Mouse (Mus musculus) spleen, embryonic (tissue): ENCODE measurements around the gene Hoxa1.

Experiments used
- CTCF ChIA-PET: fragments of 350-600 bp; sonication (Branson Sonifier 250); formaldehyde crosslinking; loops from one replicate; lab custom pipeline; 2022; lab: Charles Lee

Hoxa1 gene

DNA sequence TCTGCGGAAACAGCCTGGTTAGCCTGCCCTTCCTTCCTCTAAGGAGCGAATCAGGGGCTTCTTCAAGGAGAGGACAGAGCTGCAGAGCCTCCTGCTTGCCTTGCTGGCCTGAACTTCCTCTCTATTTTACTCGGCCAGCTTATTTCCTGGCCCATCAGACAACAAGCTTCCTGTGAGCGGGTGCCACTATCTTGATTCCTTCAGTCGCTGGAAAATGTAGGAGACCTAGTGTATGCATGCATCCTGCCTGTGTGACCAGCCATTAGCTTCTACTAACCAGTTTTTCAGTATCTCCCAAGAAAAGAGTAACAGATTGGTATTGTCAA is 12.7 kb upstream of the Hoxa1 start:
- CTCF ChIA-PET, result no interaction called here

GRCm38 (mm10) chr6:52170166-52170897 is 12.2 kb upstream of the Hoxa1 start:
- CTCF ChIA-PET, result no interaction called here

DNA sequence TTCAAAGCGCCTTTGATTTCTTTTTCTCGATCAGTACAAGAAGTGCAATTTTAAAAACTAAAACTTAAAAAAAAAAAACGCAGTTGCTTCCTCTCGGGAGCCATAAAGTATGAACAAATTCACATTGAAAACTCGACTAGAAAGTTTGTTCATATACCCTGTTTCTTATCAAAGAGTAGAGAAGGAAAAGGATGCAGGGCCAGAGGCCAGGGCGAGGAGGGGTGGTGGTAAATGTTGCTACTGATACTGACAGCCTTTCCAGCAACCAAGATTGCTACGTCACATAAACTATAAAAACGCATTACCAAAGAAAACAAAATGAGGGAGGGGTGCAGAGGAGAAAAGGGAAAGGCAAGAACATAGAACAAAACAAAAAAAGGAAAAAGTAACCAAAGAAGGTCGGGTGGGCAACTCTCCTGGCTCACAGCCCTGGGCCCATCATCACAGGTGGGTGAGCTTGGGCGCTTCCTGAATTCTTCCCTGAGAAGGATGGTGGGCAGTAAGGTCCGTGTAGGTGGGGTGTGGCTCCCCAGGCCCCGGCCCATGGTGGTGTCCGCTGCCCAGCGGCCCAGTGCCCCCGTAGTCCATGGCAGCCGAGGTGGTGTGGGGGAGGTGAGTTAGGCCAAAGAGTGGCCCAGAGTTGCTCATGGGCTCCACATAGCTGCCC is 11.5 kb upstream of the Hoxa1 start:
- CTCF ChIA-PET, result no interaction called here

- CTCF ChIA-PET, result interaction anchor here (0.6 kb wide), 1 partner anchor 297 kb away, joined by 13 read pairs; no protein-coding TSS in a partner anchor
Observed at GRCm38 (mm10) chr6:52168191-52169055, 10.3 kb upstream of the Hoxa1 start.

DNA sequence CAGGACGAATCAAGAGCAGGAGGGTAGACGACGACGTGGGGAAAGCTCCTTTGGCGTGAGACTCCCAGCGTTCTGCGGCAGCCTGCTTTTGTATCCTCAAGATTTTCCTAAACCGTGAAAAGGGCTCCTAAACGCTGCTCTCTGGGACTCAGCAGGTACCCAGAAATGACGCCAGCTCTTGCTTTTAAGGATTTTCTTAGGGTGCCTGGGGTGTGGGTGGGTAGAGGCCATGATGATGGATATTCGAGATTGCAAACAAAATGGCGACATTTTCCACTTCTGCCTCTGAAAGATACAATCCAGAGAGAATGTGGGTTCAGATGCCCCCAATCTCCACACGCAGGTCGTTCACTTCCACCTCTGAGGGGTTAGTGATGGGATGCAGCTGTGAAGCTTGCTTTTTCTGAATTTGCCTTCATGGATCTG is 9.6 kb upstream of the Hoxa1 start:
- CTCF ChIA-PET, result interaction anchor here (0.6 kb wide), 1 partner anchor 296 kb away, joined by 13 read pairs; no protein-coding TSS in a partner anchor

GRCm38 (mm10) chr6:52167176-52167575 is 9.1 kb upstream of the Hoxa1 start:
- CTCF ChIA-PET, result no interaction called here

DNA sequence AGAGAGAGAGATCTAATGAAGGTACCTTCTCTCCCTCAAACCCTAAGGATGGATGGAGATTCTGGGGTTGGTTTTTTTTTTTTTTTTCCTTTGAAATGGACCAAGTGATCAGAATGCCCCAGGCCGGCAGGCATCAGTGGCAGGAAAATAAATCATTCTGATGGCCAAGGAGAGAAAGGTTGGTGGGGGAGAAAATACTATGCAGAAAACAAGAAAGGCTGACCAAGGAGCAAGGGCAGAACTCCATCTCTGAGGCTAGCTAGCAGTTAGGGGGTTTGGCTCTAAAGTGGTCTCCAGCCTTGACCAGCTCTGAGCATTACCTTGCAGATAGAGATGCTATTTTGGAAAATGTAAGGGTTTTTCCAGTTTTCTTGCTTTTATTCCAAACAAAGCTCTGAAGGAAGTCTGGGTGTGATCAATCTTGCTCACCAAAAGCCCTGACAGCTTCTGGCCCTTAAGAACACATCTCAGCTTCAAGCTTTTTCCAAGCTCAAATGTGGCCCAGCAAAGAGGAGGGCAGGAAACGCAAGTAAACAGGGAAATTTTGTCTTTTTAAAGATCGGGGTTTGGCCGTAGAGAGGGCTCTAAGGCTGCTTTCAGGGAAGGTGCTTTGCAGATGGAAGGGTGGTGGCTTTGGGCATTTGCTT is 8.4 kb upstream of the Hoxa1 start:
- CTCF ChIA-PET, result no interaction called here

DNA sequence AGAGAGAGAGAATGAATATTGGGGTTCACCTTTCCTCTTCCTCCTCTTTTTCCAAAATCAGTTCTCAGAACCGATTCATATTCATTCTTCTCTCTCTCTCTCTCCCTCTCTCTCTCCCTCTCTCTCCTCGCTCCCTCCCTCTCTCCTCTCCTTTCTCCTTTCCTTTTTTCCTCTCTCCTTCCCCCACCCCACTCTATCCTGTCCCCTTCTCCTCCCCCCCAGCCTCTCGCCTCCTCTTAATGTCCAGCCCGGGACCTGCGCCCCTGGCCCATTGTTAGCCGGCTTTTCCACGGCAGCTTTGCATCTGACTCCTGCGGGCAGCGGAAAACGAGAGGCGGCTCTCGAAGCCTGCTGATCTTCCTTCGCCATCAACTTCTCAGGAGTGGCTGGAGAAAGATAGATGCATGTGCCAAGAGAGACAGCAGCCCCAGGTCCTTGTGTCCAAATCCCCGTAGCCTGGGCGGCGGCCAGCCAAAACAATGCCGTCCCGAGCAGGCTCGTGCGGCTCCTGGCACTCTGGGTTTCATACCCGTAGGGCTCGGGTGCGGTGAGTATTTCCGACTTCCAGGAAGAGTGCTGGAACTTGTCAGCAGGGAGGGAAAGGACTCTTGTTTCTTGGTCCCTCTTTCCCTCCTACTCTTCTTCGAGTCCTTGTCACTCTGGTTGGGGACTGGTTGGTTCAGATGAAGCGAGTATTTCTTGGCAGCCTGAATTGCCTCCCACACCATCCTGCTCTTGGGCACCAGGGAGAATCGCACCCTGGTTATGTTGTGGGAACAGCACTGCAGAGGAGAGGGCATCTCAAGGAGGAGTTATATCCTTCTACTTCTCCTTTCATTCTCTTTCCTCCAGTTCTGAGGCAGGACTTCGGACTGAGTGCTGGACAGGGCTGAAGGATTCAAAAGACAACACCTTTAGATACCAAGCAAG is 7.6 kb upstream of the Hoxa1 start:
- CTCF ChIA-PET, result no interaction called here

GRCm38 (mm10) chr6:52164626-52165440 is 6.7 kb upstream of the Hoxa1 start, which contains the start of gene Hoxa2:
Hoxa2 (minus strand) TSS chr6:52164831.
- CTCF ChIA-PET, result no interaction called here

DNA sequence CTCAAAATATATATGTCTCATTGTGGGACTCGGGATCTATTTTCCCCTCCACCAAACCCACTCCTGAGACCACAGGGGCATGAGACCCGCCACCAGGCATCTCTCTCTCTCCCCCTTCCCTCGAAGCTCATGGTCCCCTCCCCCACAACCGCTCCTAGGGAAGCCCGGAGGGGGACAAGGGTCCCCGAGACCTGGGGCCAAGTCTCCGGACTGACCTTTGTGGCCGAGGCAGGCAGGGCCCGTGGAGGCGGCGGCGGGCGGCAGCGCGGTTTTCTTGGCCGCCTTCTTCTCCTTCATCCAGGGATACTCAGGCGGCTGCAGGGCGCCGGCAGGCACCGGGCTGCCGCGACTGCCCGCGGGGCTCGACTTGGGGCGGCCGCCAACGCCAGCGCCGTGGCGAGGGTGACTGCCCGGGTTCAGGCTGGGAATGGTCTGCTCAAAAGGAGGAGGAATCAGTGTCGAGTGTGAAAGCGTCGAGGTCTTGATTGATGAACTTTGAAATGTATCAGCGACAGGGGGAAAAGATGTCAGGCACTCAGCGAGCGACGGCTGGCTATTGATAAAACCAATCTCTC is 6.0 kb upstream of the Hoxa1 start:
- CTCF ChIA-PET, result no interaction called here

DNA sequence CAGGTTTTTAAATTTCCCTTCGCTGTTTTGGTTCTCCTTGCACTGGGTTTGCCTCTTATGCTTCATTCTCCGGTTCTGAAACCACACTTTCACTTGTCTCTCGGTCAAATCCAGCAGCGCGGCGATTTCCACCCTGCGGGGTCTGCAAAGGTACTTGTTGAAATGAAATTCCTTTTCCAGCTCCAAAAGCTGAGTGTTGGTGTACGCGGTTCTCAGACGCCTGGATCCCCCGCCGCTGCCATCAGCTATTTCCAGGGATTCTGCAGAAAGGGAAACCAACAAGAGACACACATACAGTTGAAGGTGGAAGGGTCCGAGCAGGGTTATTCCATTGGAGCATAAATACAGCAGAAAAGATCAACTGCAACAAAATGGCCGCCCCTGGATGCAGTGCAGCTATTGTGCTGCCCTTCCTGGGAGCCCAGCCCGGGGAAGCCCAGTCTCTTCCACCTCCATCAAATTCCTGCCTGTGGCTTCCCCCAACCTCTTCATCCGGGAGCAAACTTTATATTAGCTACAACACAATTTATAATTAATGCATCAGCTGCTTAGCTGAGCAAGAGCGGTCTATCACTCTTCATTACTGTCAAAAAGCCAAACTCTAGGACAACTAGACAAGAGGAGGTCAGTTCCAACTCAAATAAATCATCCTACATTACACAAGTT is 5.4 kb upstream of the Hoxa1 start:
- CTCF ChIA-PET, result no interaction called here

- CTCF ChIA-PET, result no interaction called here
Observed at GRCm38 (mm10) chr6:52162611-52163365, 4.7 kb upstream of the Hoxa1 start.

DNA sequence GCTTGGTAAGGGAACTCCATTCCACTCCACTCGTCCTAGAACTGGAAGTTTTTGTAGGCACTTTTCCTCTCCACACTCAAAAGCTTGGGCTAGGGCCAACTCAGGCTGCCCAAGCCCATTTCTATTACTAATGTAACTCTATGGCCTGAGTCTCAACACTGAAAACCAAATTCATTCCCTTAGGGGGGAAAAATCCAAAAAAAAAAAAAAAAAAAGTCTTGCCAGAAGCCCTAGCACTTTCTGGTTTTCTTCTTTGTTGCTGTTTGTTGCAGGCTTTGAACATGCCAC is 3.9 kb upstream of the Hoxa1 start:
- CTCF ChIA-PET, result no interaction called here

GRCm38 (mm10) chr6:52161336-52162092 is 3.4 kb upstream of the Hoxa1 start:
- CTCF ChIA-PET, result interaction anchor here (0.6 to 0.9 kb wide), 2 partner anchors 64 to 1970 kb away, joined by 3 to 4 read pairs; no protein-coding TSS in a partner anchor

- CTCF ChIA-PET, result interaction anchor here (0.6 to 0.9 kb wide), 2 partner anchors 64 to 1970 kb away, joined by 3 to 4 read pairs; no protein-coding TSS in a partner anchor
Observed at GRCm38 (mm10) chr6:52160511-52161335, 2.6 kb upstream of the Hoxa1 start.

DNA sequence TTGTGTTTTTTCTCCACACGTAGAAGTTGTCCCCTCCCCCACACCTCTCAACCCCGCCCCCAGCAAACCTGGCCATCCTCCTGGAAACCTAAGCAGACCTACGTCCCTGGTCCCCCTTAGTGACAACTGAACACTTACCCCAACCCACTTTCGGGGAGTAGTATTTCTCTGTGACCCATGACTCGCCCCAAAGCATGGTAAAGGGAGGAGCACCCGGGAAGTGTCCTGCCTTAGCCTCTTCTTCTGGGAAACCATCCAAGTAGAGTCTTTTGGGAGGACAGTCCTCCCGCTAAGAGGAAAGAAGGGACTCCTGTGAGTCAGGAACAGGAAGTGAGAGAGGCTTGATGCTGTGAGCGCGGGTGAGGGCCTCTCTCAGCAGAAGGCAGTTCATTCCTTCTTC is 1.9 kb upstream of the Hoxa1 start:
- CTCF ChIA-PET, result no interaction called here
